Mouse (Mus musculus) granulocyte monocyte progenitor cell, adult 5-6 weeks (primary cell): ENCODE data around the gene Csf3. TPM values are rescaled to one million over a fixed set of nuclear protein-coding genes. Genes with fewer than 3 reads are reported as not detected.

Source experiments
- ATAC-seq: replicated peaks from 2 replicates; pipeline ENCODE4 v1.8.0; 2016; ENCODE audit warnings: mild to moderate bottlenecking, moderate TSS enrichment, inconsistent platforms; ENCODE audit not compliant: poor library complexity, severe bottlenecking
- total RNA-seq, 2 experiments: library from RNA; stranded (forward) in 1 of 2; stranded (reverse) in 1 of 2; fragments of 200-712, 200-1000 nt in 1 of 2; fragments of >200 nt in 1 of 2; fragmentation: Nextera tagmentation in 1 of 2; gene quantifications; 2 replicates each; pipeline ENCODE4 v1.2.3; 2014 to 2017

Gene Csf3
- total RNA-seq, 2 experiments from 2014 or later: not detected

DNA sequence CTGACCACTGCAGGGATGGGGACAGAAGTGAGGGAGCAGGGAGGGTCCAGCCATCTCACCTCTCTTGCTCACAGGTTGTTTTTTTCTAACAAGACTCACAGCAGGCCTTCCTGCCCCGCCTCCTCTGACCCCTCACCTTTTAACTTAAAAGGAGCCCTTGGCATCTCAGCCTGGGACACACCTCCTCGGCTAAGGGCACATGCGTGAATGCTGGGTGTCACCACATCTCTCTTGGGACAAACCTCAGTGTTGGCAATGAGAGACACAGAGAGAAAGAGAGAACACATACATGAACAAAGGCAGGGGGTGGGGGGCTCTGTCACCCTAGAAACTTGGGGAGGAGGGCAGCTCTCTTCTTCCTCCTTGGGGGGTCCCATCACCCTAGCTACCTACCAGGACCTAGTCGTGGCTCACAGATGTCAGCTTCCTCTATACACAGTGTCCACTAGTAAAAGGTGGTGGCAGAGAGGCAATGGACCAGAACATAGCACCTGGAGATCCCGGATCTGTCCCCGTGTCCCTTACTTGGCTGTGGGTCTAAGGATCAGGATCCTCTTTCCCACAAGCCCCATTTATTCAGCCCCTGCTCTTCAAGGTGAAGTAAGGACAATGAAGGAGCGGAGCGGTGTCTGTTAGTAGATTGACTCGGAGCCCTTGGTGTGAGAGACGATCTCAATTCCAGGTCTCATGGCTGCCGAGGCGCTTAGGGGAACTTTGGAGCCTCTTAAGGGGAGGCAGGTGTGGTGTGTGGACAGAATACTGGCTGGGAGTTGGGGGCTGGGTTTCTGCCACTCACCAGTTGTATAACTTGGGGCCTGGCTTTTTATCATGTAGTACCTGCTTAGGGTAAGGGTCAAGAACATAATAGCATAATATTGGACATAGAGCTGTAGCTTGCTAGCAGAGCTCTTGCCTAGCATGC lies 45.1 kb downstream of the Csf3 start:
- ATAC-seq: no peak

- peak; percentile 35 for ATAC-seq
These were observed 46.0 kb downstream of the Csf3 start for GRCm38 (mm10) chr11:98746855-98747693.

DNA sequence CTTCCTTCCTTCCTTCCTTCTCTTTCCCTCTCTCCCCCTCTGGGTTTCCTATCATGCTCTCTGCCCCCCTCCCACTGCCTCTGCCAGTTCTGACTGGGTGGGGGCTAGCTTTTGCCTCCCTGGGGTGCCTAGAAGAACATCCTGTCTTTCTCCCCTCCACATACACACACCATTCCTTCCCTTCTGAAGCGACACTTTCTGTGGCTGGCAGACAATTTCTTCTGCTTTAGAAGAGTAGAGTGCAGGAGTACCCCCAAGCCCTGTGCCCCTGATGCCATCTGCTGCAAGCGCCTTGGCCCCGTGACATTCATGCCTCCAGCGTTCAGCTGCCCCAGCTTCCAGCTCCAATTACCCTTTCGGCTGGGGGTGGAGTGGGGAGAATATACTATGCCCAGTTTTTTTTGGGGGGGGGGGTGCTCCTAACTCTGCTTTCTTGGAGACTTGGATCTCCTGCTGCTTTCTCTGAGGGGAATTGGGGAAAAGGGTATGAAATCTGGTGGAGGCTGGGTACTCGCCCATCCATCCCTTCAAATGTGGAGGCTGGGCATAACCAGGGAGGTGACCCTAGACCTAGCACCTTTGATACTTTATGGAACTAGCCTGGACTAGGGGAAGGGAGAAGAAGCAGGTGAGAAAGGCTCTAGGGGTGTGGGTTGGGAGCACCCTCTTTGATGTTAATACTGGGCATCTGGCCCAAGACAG lies 46.9 kb downstream of the Csf3 start:
- no peak for ATAC-seq

DNA sequence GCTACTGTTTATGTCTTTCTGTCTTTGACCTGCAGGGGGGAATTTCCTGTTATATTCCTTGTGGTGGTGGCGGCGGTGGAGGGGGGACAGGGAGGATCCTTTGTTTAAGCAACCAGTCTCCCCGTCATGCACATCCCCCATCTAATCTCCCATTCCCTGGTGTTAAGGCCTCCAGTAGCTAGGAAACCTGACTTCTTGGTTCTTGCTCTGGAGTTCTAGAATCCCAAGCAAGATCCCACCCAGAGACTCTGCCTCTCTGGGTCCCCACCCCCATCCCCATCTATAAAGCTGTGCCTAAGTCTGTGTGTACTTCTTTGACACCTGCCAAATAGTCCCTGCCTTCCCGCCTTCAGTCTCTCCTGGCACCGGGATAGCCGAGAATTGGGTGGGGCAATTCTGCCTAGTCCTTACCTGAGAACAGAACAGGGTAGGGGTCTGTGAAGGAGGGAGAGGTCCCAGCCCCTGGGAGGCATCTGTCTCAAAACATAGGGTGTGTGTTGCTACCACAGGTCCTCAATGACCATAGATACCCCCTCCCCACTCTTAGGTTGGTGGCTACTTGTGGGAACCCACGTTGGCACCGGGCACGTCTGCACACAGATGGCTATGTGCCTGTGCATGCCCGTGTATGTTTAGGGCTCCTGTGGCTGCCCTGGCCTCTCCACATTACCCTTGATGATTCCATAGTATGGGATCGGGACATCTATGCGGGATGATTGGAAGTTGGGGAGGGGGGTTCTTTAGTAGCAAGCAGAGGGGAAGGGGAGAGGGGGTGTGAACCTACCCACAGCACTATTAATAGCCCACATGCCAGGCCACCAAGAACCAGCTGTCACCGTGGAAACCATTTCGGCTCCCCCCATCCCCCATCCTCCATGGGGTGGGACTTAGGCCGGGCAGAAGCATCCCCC lies 47.7 kb downstream of the Csf3 start:
- ATAC-seq: peak; percentile 43

- no peak for ATAC-seq
These were observed 48.7 kb downstream of the Csf3 start for GRCm38 (mm10) chr11:98749716-98750115.

DNA sequence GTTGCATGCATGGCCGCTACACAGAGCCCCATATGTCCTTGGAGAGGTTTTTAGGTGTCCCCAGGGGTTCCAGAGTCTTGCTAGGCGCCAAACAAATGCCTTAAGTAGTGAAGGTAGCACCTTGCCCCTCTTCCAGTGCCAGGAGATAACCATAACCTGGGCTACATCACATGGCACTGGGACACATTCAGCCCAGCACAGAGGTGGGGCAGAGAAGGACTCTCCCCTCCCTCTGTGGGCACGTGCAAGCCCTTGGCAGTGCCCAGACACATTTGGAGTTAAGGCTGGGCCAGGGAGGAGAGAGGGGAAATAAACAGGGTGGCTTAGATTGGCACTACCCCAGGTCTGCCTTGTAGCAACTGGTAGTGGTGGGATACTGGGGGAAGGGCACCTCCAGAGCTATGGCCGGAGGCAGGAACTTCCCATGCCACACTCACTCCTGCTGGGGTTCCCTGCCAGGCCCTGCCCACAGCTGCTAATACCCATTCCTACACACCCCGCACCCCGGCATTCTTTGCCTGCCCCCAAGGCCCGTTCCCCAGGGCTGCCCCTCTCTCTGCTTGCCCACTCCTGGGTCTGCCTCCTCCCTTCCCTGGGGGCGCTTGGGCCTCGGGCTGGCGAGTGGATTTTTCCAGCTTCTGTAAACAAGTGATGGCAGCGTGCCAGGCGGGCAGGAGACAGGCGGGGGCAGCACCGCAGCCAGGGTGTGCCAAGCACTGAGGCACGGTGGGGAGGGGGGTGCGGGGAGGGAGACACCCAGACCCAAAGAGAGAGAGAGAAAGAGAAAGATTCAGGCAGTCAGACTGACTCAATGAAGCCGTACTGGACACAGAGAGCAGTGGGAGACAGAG lies 49.5 kb downstream of the Csf3 start:
- peak; percentile 24 for ATAC-seq

DNA sequence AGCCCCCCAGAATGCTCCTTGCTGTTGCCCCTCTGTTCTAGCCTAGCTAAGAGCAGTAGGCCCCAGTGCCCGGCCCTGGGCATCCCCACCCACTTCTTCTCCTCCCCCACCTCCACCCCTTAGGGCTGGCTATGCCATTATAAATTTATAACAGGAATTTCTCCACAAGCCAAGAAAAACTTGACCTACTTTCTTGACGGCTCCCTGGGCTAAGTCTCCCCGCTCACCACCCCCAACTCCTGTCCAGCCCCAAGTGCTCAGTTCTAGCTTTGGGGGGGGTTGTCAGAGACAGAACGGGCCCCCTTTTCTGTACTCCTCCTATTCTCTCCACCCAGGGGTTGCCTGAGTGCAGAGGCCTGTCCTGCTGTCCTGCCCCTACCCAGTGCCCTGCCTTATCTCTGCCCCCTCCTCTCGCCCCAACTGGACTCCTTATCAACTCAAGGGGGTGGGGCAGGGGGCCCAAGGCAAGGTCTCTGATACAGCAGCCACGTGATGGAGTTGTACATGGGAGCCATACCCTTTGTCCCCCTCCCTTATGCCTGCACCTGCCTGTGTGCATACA lies 50.2 kb downstream of the Csf3 start:
- no peak for ATAC-seq

- ATAC-seq: no peak
These were observed 51.6 kb downstream of the Csf3 start for GRCm38 (mm10) chr11:98752562-98753140.

Other genes with a start within 250 kb of the Csf3 start
- 0.15 TPM in 1 of 2 replicates, not detected in the other for gene Ikzf3, start 155.2 kb upstream of the Csf3 start, total RNA-seq (2014; fragmentation: Nextera tagmentation)
- not detected in 2 replicates for gene Ikzf3, start 155.2 kb upstream of the Csf3 start, total RNA-seq (2017)
- gene Zpbp2, start 150.2 kb upstream of the Csf3 start, total RNA-seq (2014; fragmentation: Nextera tagmentation): 1.6 TPM in 1 of 2 replicates, not detected in the other
- gene Zpbp2, start 150.2 kb upstream of the Csf3 start, total RNA-seq (2017): not detected in 2 replicates
- gene Ormdl3, start 113.9 kb upstream of the Csf3 start, total RNA-seq (2014; fragmentation: Nextera tagmentation): 5.9 and 7.3 TPM in 2 replicates
- gene Ormdl3, start 113.9 kb upstream of the Csf3 start, total RNA-seq (2017): 7.7 and 8.6 TPM in 2 replicates
- gene Lrrc3c, start 103.0 kb upstream of the Csf3 start, total RNA-seq (2014; fragmentation: Nextera tagmentation): not detected in 2 replicates
- gene Lrrc3c, start 103.0 kb upstream of the Csf3 start, total RNA-seq (2017): not detected in 2 replicates
- gene Gm12355, start 75.6 kb upstream of the Csf3 start, total RNA-seq (2014; fragmentation: Nextera tagmentation): 1.6 and 1.8 TPM in 2 replicates
- gene Gm12355, start 75.6 kb upstream of the Csf3 start, total RNA-seq (2017): 4.8 and 9.5 TPM in 2 replicates
- not detected in 2 replicates for gene Gsdma3, start 74.9 kb upstream of the Csf3 start, total RNA-seq (2014; fragmentation: Nextera tagmentation)
- gene Gsdma3, start 74.9 kb upstream of the Csf3 start, total RNA-seq (2017): not detected in 2 replicates
- gene Gsdma2, start 54.5 kb upstream of the Csf3 start, total RNA-seq (2014; fragmentation: Nextera tagmentation): not detected in 2 replicates
- not detected in 2 replicates for gene Gsdma2, start 54.5 kb upstream of the Csf3 start, total RNA-seq (2017)
- gene Gsdma, start 36.9 kb upstream of the Csf3 start, total RNA-seq (2014; fragmentation: Nextera tagmentation): not detected in 2 replicates
- not detected in 2 replicates for gene Gsdma, start 36.9 kb upstream of the Csf3 start, total RNA-seq (2017)
- 77.3 and 81.3 TPM in 2 replicates for gene Psmd3, start 18.7 kb upstream of the Csf3 start, total RNA-seq (2014; fragmentation: Nextera tagmentation)
- gene Psmd3, start 18.7 kb upstream of the Csf3 start, total RNA-seq (2017): 67.4 and 90.0 TPM in 2 replicates
- 57.3 and 68.2 TPM in 2 replicates for gene Med24, start 28.2 kb downstream of the Csf3 start, total RNA-seq (2014; fragmentation: Nextera tagmentation)
- gene Med24, start 28.2 kb downstream of the Csf3 start, total RNA-seq (2017): 37.6 and 42.6 TPM in 2 replicates
- gene Thra, start 39.4 kb downstream of the Csf3 start, total RNA-seq (2014; fragmentation: Nextera tagmentation): 39.3 and 39.5 TPM in 2 replicates
- gene Thra, start 39.4 kb downstream of the Csf3 start, total RNA-seq (2017): 23.0 and 24.2 TPM in 2 replicates
- 2.3 and 2.8 TPM in 2 replicates for gene Nr1d1, start 74.1 kb downstream of the Csf3 start, total RNA-seq (2014; fragmentation: Nextera tagmentation)
- gene Nr1d1, start 74.1 kb downstream of the Csf3 start, total RNA-seq (2017): 1.2 TPM in 1 of 2 replicates, not detected in the other
- 72.7 and 75.0 TPM in 2 replicates for gene Msl1, start 94.3 kb downstream of the Csf3 start, total RNA-seq (2014; fragmentation: Nextera tagmentation)
- 59.8 and 70.1 TPM in 2 replicates for gene Msl1, start 94.3 kb downstream of the Csf3 start, total RNA-seq (2017)
- gene Casc3, start 103.6 kb downstream of the Csf3 start, total RNA-seq (2014; fragmentation: Nextera tagmentation): 46.1 and 46.7 TPM in 2 replicates
- 13.6 and 31.8 TPM in 2 replicates for gene Casc3, start 103.6 kb downstream of the Csf3 start, total RNA-seq (2017)
- 2.0 TPM in 1 of 2 replicates, not detected in the other for gene Rapgefl1, start 135.5 kb downstream of the Csf3 start, total RNA-seq (2014; fragmentation: Nextera tagmentation)
- gene Rapgefl1, start 135.5 kb downstream of the Csf3 start, total RNA-seq (2017): 0.30 TPM in 1 of 2 replicates, not detected in the other
- 8.6 and 11.4 TPM in 2 replicates for gene Wipf2, start 162.4 kb downstream of the Csf3 start, total RNA-seq (2014; fragmentation: Nextera tagmentation)
- 2.7 and 2.8 TPM in 2 replicates for gene Wipf2, start 162.4 kb downstream of the Csf3 start, total RNA-seq (2017)
- 47.8 and 58.8 TPM in 2 replicates for gene Cdc6, start 206.5 kb downstream of the Csf3 start, total RNA-seq (2014; fragmentation: Nextera tagmentation)
- gene Cdc6, start 206.5 kb downstream of the Csf3 start, total RNA-seq (2017): 30.3 and 43.5 TPM in 2 replicates
- 3.8 and 8.8 TPM in 2 replicates for gene Rara, start 226.6 kb downstream of the Csf3 start, total RNA-seq (2014; fragmentation: Nextera tagmentation)
- 1.9 and 3.1 TPM in 2 replicates for gene Rara, start 226.6 kb downstream of the Csf3 start, total RNA-seq (2017)